Mouse (Mus musculus): ENCODE data around the gene Mpv17l.
"Not testable (repeated sequence)": the region's sequence is repeated elsewhere in the genome, so short reads cannot be mapped to it uniquely, and the experiment has no call there.

GRCm38 (mm10) chr16:13981726-13982125 is 78.8 kb downstream of the Mpv17l start:
- not testable (repeated sequence) for TF ChIP-seq HCFC1 (IDR thresholded peaks at IDR 0.05; ENCODE audit: borderline replicate concordance, insufficient read depth, low read length); ZC3H11A (IDR thresholded peaks at IDR 0.05; ENCODE audit: borderline replicate concordance, low read depth, low read length)
